Mouse (Mus musculus) cerebellum, postnatal 10 days (tissue): Measurements from ENCODE around the gene Sirt4.

Experiments used
- DNase-seq, 2 experiments: peaks; one replicate each; pipeline ENCODE4 v3.0.0; 2021; ENCODE audit warnings: mixed read lengths in 2 of 2

Sirt4 gene

GRCm38 (mm10) chr5:115465642-115466420 is 18.7 kb downstream of the Sirt4 start, which contains the start of gene Pla2g1b:
Pla2g1b (plus strand) TSS chr5:115466262.
- DNase-seq, result no peak

GRCm38 (mm10) chr5:115464408-115465115 is 20.0 kb downstream of the Sirt4 start:
- no peak for DNase-seq

GRCm38 (mm10) chr5:115458918-115459317 is 25.6 kb downstream of the Sirt4 start:
- no peak for DNase-seq

- DNase-seq, result no peak
These were observed 28.7 kb downstream of the Sirt4 start for GRCm38 (mm10) chr5:115455838-115456237.

- no peak for DNase-seq
These were observed 30.0 kb downstream of the Sirt4 start for GRCm38 (mm10) chr5:115454422-115455090.

- no peak for DNase-seq
These were observed 33.9 kb downstream of the Sirt4 start for GRCm38 (mm10) chr5:115450410-115451317.

- DNase-seq, result no peak
These were observed 35.3 kb downstream of the Sirt4 start for GRCm38 (mm10) chr5:115449247-115449646.

GRCm38 (mm10) chr5:115447108-115447507 is 37.4 kb downstream of the Sirt4 start:
- peak; percentile 61 to 69 for DNase-seq

GRCm38 (mm10) chr5:115444130-115444529 is 40.4 kb downstream of the Sirt4 start:
- DNase-seq, result no peak

GRCm38 (mm10) chr5:115442663-115443062 is 41.9 kb downstream of the Sirt4 start:
- DNase-seq, result peak in 1 of 2 experiments; percentile 52

- peak; percentile 91 to 93 for DNase-seq
These were observed 43.2 kb downstream of the Sirt4 start for GRCm38 (mm10) chr5:115441205-115441849.

- no peak for DNase-seq
These were observed 45.9 kb downstream of the Sirt4 start for GRCm38 (mm10) chr5:115438667-115439066.

GRCm38 (mm10) chr5:115437945-115438315 is 46.6 kb downstream of the Sirt4 start:
- DNase-seq, result no peak

- DNase-seq, result no peak
These were observed 47.1 kb downstream of the Sirt4 start for GRCm38 (mm10) chr5:115437242-115437944.

- peak; percentile 86 to 92 for DNase-seq
These were observed 48.0 kb downstream of the Sirt4 start for GRCm38 (mm10) chr5:115436421-115437124.

GRCm38 (mm10) chr5:115435755-115436379 is 48.7 kb downstream of the Sirt4 start:
- peak in 1 of 2 experiments; percentile 42 for DNase-seq

- DNase-seq, result peak; percentile 69 to 82
These were observed 49.4 kb downstream of the Sirt4 start for GRCm38 (mm10) chr5:115434853-115435754.

- DNase-seq, result peak; percentile 57 to 62
These were observed 50.2 kb downstream of the Sirt4 start for GRCm38 (mm10) chr5:115434280-115434852.
